Mouse (Mus musculus): ENCODE results near the gene Arl8b.

Gene Arl8b

GRCm38 (mm10) chr6:108782526-108783183 lies at the start of gene Arl8b:
Gene Arl8b (plus strand): TSS chr6:108783099.
- peak; percentile 99 for DNase-seq

GRCm38 (mm10) chr6:108735910-108736750 lies 46.8 kb upstream of the Arl8b start:
- peak; percentile 84 for DNase-seq

- DNase-seq = no peak
Measured at GRCm38 (mm10) chr6:108738463-108739203, 44.3 kb upstream of the Arl8b start.

DNA sequence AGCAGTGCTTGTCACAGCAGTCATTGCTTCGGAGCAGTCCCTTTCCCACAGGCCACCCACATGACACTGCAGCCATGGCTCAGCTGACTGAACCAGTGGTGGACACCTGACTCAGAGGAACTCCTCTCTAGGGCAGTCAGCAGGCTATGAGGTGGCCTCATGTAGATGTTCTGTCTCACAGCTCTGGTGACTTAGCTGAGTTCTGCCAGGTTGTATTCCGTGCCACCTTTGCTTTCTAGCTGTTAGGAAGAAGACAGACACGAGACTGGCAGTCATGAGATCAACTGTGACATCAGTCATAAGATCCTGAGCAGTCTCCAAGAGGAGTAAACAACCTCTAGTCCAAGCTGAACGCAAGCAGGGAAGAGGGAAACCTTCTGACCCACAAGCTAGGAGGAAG lies 42.3 kb upstream of the Arl8b start:
- DNase-seq = no peak

DNA sequence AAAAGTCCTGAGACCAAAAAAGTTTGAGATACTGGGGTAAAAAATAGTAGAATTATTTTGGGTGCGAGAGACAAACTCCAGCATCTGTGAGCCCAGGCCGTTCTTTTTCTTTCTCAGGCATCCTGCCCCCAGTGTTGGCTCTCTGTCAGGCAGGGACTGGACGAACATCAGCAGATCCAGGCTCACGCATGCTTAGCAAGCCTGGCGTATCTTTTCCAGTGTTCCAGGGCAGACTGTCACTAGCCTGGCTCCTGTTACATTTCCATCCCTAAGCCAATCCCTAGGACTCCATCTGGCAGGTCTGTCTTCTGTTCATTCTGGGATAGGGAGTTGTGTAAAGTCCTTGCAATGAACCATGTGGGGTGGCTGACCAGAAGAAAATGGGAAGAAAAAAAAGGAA lies 39.2 kb upstream of the Arl8b start:
- no peak for DNase-seq

- DNase-seq = no peak
Measured at GRCm38 (mm10) chr6:108751324-108751723, 31.6 kb upstream of the Arl8b start.

- no peak for DNase-seq
Measured at GRCm38 (mm10) chr6:108752395-108752794, 30.5 kb upstream of the Arl8b start.

DNA sequence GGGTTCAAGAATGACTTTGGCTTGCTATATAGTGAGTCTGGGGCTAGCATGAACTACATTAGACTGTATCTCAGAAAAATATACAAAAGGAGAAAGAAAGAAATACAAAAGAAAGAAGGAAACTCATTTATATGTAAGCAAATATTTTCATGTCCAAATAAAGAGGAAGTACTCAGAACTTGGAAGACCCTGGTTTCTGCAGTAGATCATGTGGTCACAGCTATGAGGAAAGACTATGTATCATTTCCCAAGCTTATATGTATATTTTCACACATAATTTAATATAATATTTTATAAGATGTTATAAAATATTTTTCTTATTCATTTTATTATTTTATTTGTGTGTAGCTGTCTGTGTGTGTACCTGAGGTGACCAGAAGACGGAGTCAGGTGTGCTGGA lies 29.4 kb upstream of the Arl8b start:
- no peak for DNase-seq

- DNase-seq = no peak
Measured at GRCm38 (mm10) chr6:108754376-108754775, 28.5 kb upstream of the Arl8b start.

DNA sequence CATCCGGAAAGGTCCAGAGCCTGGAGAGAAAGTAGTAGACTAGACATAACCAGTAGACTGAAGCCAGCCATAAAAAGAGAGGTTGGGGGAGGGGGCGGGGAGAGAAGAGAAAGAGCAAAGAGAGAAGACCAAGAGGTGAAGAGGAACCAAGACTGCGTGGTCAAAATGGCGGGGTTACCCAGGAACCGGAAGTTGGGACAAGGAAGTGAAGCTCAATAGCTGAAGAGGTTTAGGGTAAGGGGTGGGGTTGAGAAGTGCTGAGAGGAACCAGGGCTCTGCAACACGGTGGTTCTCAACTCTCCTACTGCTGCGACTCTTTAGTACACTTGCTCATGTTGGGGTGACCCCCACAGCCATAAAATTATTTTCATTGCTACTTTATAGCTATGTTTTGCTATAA lies 27.0 kb upstream of the Arl8b start:
- DNase-seq = no peak

GRCm38 (mm10) chr6:108758997-108759697 lies 23.8 kb upstream of the Arl8b start:
- DNase-seq = no peak

- DNase-seq = no peak
Measured at GRCm38 (mm10) chr6:108759698-108760039, 23.2 kb upstream of the Arl8b start.

- no peak for DNase-seq
Measured at GRCm38 (mm10) chr6:108770880-108771279, 12.0 kb upstream of the Arl8b start.

DNA sequence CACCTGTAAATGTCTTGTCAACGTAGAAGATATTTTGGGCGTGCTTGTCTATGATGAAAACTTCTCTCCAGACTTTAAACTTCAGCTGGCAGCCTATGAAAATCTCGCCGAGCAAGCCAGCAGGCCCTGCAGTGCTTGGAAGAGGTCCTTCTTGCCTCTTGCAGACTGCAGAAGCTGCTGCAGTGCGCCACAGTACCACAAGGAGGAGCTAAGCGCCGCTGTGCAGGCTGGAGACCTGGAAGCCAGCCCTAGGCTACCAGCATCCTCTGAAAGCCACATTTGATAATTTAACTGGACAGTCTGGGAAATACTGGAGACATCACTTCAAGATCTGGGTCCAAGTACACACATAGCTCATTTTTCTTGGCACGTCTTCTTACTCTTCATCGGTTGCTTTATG lies 10.0 kb upstream of the Arl8b start:
- DNase-seq = peak; percentile 93

GRCm38 (mm10) chr6:108773480-108773879 lies 9.4 kb upstream of the Arl8b start:
- DNase-seq = no peak

DNA sequence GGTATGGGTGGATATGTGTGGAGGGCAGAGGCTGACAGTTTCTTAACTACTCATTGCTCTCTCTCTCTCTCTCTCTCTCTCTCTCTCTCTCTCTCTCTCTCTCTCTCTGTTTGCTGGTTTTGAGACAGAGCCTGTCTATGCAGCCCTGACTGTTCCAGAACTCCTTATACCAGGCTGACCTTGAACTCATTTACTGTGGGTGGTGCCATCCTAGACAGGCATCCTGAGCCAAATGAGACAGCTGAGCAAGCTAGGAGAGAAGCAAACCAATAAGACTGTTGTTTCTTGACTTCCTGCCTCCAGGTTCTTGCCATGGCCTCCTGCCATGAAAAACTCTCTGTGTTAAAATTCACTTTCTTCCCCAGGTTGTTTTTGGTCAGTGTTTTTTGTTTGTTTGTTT lies 6.6 kb upstream of the Arl8b start:
- no peak for DNase-seq

DNA sequence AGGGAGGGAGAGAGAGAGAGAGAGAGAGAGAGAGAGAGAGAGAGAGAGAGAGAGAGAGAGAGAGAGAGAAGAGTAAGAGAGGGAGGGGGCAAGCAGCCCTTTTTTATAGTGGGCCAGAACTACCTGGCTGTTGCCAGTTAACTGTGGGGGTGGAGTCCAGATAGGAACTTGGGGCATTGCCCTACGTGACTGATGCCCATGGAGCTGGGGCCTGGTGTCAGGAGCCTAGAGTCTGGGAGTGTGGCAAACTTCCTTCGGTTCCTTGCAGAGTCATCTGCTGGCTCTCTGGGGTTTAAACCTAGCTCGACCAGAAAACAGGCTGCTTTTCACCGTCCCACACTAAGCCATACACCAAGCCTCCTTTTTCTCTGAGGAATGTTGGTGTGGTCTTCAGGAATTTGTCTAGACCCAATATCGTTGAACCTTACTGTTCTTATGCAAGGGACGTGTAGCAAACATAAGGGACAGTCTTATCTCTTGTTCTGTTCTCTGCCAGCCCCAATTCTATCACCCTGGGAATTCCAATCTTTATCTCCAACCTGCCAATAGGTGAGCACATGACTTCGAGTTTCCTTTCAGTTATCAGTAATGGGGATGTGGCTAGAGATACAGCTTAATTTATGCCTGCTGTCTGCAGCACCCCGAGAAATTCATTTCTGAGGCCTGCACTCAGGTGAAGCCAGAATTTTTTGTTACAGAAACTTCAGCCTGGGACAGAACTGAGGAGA lies 5.2 kb upstream of the Arl8b start:
- no peak for DNase-seq

GRCm38 (mm10) chr6:108778399-108778798 lies 4.5 kb upstream of the Arl8b start:
- DNase-seq = no peak

DNA sequence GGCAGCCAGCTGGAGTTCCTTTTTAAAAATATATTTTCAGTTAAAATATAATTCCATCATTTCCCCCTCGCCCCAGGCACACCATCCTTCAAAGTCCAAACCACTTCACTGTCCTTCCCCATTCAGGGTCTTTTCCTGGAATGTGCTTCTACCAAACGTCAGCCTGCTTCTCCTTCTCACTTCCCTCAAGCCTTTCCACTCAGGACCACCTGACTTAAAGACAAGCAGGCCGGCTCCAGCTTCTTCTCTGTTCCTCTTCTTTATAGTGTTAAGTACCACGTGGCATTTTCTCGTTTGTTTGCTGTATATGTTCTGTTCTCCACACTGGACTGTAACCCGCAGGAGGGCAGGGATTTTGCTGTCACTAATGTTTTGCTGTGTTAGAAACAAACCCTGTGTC lies 1.0 kb upstream of the Arl8b start:
- no peak for DNase-seq

DNA sequence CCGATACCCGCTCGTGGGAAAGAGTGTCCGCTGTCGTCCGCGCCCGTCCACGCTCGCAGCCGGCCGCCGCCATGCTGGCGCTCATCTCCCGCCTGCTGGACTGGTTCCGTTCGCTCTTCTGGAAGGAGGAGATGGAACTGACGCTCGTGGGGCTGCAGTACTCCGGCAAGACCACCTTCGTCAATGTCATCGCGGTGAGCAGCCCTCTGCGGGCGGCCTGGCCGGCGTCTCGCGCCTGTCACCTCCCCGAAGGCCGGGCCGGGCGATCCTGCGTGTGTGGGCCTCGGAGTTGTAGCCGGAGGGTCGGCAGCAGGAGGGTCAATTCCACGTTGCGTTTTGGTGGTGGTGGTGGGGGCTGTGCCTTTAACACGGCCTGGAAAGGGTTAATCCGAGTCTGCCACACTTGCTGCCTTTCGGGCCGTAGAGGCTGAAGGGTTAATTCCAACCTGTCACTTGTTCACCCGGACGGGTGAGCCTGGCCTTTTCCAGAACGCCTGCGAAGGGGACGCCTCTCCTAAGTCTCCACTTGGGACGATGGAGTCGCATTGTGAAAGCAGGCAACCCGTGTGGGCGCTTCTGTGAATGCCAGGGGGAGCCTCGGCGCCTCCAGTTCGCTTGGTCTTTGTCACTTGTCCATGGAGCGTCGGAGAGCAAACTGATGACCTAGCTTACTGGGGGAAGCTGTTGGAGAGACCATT lies 434 bp downstream of the Arl8b start:
- DNase-seq = peak; percentile 48

DNA sequence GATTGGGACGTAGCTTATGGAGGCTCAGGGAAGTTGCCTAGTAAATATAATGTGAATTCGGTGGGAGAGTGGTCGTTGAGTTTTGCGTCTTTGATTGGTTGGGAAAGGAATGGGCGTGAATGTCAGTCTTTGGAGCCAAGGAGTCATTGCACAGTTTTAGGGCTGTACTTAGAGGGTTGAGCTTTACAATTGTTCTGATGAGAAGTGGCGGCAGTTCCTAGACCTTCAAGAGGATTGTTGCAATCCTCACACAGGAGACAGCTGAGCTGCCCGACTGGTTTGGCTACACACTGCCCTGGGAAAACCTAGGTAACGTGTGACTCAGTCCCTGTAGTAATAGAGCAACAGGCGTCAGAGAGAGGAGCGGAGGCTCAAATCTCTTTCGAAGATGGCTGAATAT lies 1.2 kb downstream of the Arl8b start:
- no peak for DNase-seq

DNA sequence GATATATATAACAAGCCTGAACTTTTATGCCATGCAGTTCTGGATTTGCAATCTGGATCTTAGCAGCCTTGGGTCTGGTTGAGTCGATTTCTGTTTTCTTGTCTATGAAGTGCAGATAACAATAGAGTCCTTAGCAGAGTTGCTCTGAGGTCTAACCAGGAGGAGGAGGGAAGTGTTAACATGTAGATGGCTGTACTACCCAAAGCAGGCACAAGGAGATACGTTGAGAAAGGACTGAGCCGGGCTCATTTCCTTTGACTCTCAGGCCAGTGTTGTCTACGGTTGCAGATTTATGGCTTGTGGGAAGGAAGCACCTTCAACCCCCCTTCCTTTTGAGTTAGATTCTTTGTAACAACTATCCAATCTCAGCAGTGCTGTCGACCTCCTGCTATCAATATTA lies 1.9 kb downstream of the Arl8b start:
- no peak for DNase-seq
